Mouse (Mus musculus): Measurements from ENCODE around the gene Hist1h1d. TPM values are rescaled to one million over a fixed set of nuclear protein-coding genes. Genes with fewer than 3 reads are reported as not detected.

The Hist1h1d gene
- total RNA-seq, 2 experiments from 2014 or later, result 3.5 TPM

- no peak for TF ChIP-seq CTCF (IDR thresholded peaks at IDR 0.05)
- no peak overlapping the region for H3K27ac ChIP-seq
- H3K4me3 ChIP-seq, result no peak overlapping the region
- intact Hi-C loops (cut with DNase I), result no loop called here
- DNase-seq (ENCODE audit: extremely low spot score in 1 of 2, low spot score in 2 of 2), result no peak
These were observed 24.0 kb downstream of the Hist1h1d start for GRCm38 (mm10) chr13:23576906-23577639.

- no peak overlapping the region for H3K27ac ChIP-seq
- no peak overlapping the region for H3K4me3 ChIP-seq
- intact Hi-C loops (cut with DNase I), result no loop called here
- TF ChIP-seq CTCF (IDR thresholded peaks at IDR 0.05), result no peak
- no peak for DNase-seq (ENCODE audit: extremely low spot score in 1 of 2, low spot score in 2 of 2)
These were observed 24.8 kb downstream of the Hist1h1d start for GRCm38 (mm10) chr13:23577835-23578234.

GRCm38 (mm10) chr13:23581408-23582218 lies 28.6 kb downstream of the Hist1h1d start, which contains the start of gene Hist1h4d:
Gene Hist1h4d (plus strand): TSS chr13:23581598.
- peak; percentile 96 to 97 for DNase-seq (ENCODE audit: extremely low spot score in 1 of 2, low spot score in 2 of 2)
- peak within 1 kb of the TSS; percentile 76 for H3K4me3 ChIP-seq
- peak within 1 kb of the TSS; percentile 80 for H3K27ac ChIP-seq
- intact Hi-C loops (cut with DNase I), result loop anchor here (2.0 to 10.0 kb wide), 5 partner anchors 116 to 1864 kb away; partner anchors contain the start of genes Hist1h1a, Hist1h1b, Hist1h1t and Hist1h2ai
- TF ChIP-seq CTCF (IDR thresholded peaks at IDR 0.05), result no peak

- no peak for DNase-seq (ENCODE audit: extremely low spot score in 1 of 2, low spot score in 2 of 2)
- intact Hi-C loops (cut with DNase I), result loop anchor here (2.0 to 10.0 kb wide), 5 partner anchors 115 to 1865 kb away; partner anchors contain the start of genes Hist1h1a, Hist1h1b, Hist1h1t and Hist1h2ai
- TF ChIP-seq CTCF (IDR thresholded peaks at IDR 0.05), result no peak
- peak overlapping the region; percentile 80 for H3K27ac ChIP-seq
- H3K4me3 ChIP-seq, result peak overlapping the region; percentile 76
These were observed 29.4 kb downstream of the Hist1h1d start for GRCm38 (mm10) chr13:23582219-23583056.

GRCm38 (mm10) chr13:23583387-23584068 lies 30.5 kb downstream of the Hist1h1d start:
- Histone ChIP-seq H3K27ac (peak overlapping the region; percentile 24; the same call in 1 of the 2 replicates), H3K4me3 (no peak overlapping the region)
- no peak for DNase-seq (ENCODE audit: extremely low spot score in 1 of 2, low spot score in 2 of 2)
- intact Hi-C loops (cut with DNase I), result loop anchor here (2.0 to 10.0 kb wide), 5 partner anchors 114 to 1866 kb away; partner anchors contain the start of genes Hist1h1a, Hist1h1b, Hist1h1t and Hist1h2ai
- no peak for TF ChIP-seq CTCF (IDR thresholded peaks at IDR 0.05)

GRCm38 (mm10) chr13:23584331-23584730 lies 31.3 kb downstream of the Hist1h1d start:
- DNase-seq (ENCODE audit: extremely low spot score in 1 of 2, low spot score in 2 of 2), result no peak
- Histone ChIP-seq H3K27ac (peak overlapping the region; percentile 82), H3K4me3 (peak overlapping the region; percentile 67)
- TF ChIP-seq CTCF (IDR thresholded peaks at IDR 0.05), result no peak
- intact Hi-C loops (cut with DNase I), result loop anchor here (5.0 to 10.0 kb wide), 4 partner anchors 113 to 1867 kb away; partner anchors contain the start of genes Hist1h1a, Hist1h1b, Hist1h1t and Hist1h2ai

- peak; percentile 65 to 66 for DNase-seq (ENCODE audit: extremely low spot score in 1 of 2, low spot score in 2 of 2)
- intact Hi-C loops (cut with DNase I), result loop anchor here (10.0 kb wide), 1 partner anchor 1800 kb away; the partner anchor contains the start of genes Hist1h1b, Hist1h2an, Hist1h2bp and Hist1h3i
These were observed 32.0 kb downstream of the Hist1h1d start for GRCm38 (mm10) chr13:23585029-23585441.

GRCm38 (mm10) chr13:23585442-23586098 lies 32.5 kb downstream of the Hist1h1d start:
- peak overlapping the region; percentile 82 for H3K27ac ChIP-seq
- DNase-seq (ENCODE audit: extremely low spot score in 1 of 2, low spot score in 2 of 2), result peak; percentile 57 to 78
- intact Hi-C loops (cut with DNase I), result loop anchor here (2.0 to 10.0 kb wide), 3 partner anchors 35 to 1801 kb away; partner anchors contain the start of genes Hist1h1b, Hist1h2an, Hist1h2bc and Hist1h2be
- H3K4me3 ChIP-seq, result peak overlapping the region; percentile 67

More at GRCm38 (mm10) chr13:23585029-23585441, 32.0 kb downstream of the Hist1h1d start:
- no peak for TF ChIP-seq CTCF (IDR thresholded peaks at IDR 0.05)
- H3K27ac ChIP-seq, result peak overlapping the region; percentile 82
- H3K4me3 ChIP-seq, result peak overlapping the region; percentile 67

GRCm38 (mm10) chr13:23586099-23586939 lies 33.3 kb downstream of the Hist1h1d start:
- peak overlapping the region; percentile 67 for H3K4me3 ChIP-seq
- DNase-seq (ENCODE audit: extremely low spot score in 1 of 2, low spot score in 2 of 2), result no peak
- no peak for TF ChIP-seq CTCF (IDR thresholded peaks at IDR 0.05)
- peak overlapping the region; percentile 33; the same call in 1 of the 2 replicates for H3K27ac ChIP-seq
- intact Hi-C loops (cut with DNase I), result loop anchor here (2.0 to 10.0 kb wide), 3 partner anchors 34 to 1802 kb away; partner anchors contain the start of genes Hist1h1b, Hist1h2an, Hist1h2bc and Hist1h2be

Measured in left cerebral cortex, adult 2 months (tissue).